Mouse (Mus musculus) liver, embryonic 14.5 days (tissue): Measurements from ENCODE around the gene Rac3. TPM values are rescaled to one million over a fixed set of nuclear protein-coding genes. Genes with fewer than 3 reads are reported as not detected.

Experiments
- ATAC-seq: fragments of 200-750 bp; cut with Nextera tagmentation; 2 replicates; pipeline ENCODE4 v1.8.0; 2017; ENCODE audit warnings: moderate number of reproducible peaks, mild to moderate bottlenecking, moderate library complexity; ENCODE audit not compliant: insufficient read depth
- DNase-seq, 3 experiments: peaks; one replicate each; pipeline ENCODE4 v3.0.0-alpha.2; 2012 to 2013; ENCODE audit warnings: low read depth in 3 of 3, low spot score in 3 of 3
- H3K27ac ChIP-seq: fragments of 300-500 bp; sonication (generic); 2 replicates; pipeline ENCODE4 v1.5.1; 2014; ENCODE audit warnings: moderate library complexity, mild to moderate bottlenecking, control low read depth, inconsistent platforms
- H3K27me3 ChIP-seq: fragments of 300-500 bp; sonication (generic); 2 replicates; pipeline ENCODE4 v1.6.1; 2014; ENCODE audit warnings: mild to moderate bottlenecking, low read length, moderate library complexity; ENCODE audit not compliant: control insufficient read depth, insufficient read depth
- H3K36me3 ChIP-seq: fragments of 300-500 bp; sonication (generic); replicated peaks from 2 replicates; pipeline ENCODE4 v1.6.1; 2014; ENCODE audit warnings: low read depth; ENCODE audit not compliant: control insufficient read depth, insufficient read depth
- H3K4me1 ChIP-seq, 2 experiments: fragments of 200-500 bp in 1 of 2; fragments of 300-500 bp in 1 of 2; sonication (generic) in 1 of 2; replicated peaks; 2 replicates each; pipeline ENCODE4 v1.6.1; 2012 to 2014; ENCODE audit warnings: antibody characterized with exemption in 1 of 2, inconsistent platforms in 1 of 2, low read length in 1 of 2; ENCODE audit not compliant: control insufficient read depth in 2 of 2, insufficient read depth in 2 of 2
- H3K4me2 ChIP-seq: fragments of 300-500 bp; sonication (generic); 2 replicates; pipeline ENCODE4 v1.6.1; 2014; ENCODE audit warnings: low read depth, mild to moderate bottlenecking, control low read depth, moderate library complexity
- H3K4me3 ChIP-seq, 2 experiments: fragments of 200-500 bp in 1 of 2; fragments of 300-500 bp in 1 of 2; sonication (generic) in 1 of 2; 2 replicates each; pipeline ENCODE4 v1.5.1; 2012 to 2014; ENCODE audit warnings: low read depth in 2 of 2, low read length in 2 of 2, mild to moderate bottlenecking in 2 of 2, control low read depth in 1 of 2, inconsistent platforms in 1 of 2, moderate library complexity in 1 of 2; ENCODE audit not compliant: insufficient read depth in 1 of 2
- H3K9ac ChIP-seq: fragments of 300-500 bp; sonication (generic); replicated peaks from 2 replicates; pipeline ENCODE4 v1.6.1; 2014; ENCODE audit warnings: mild to moderate bottlenecking, control low read depth, moderate library complexity
- H3K9me3 ChIP-seq: fragments of 300-500 bp; sonication (generic); 2 replicates; pipeline ENCODE4 v1.6.1; 2016; ENCODE audit warnings: low read length, mixed read lengths; ENCODE audit not compliant: control insufficient read depth
- CTCF ChIP-seq: IDR thresholded peaks from 2 replicates; pipeline ENCODE4 v1.5.1; 2016; ENCODE audit warnings: antibody characterized with exemption, low read depth, control low read depth
- EP300 ChIP-seq: IDR thresholded peaks from 2 replicates; pipeline ENCODE4 v1.6.1; 2016; ENCODE audit warnings: antibody characterized with exemption, low read depth
- WGBS: fragments of 180-500 bp; shearing (Covaris S2); extraction: QIAGEN DNeasy Blood & Tissue Kit; methylation state at CpG from one replicate; pipeline ENCODE4 v1.1.7; 2014; ENCODE audit not compliant: insufficient replicate concordance; 5-methylcytosine and 5-hydroxymethylcytosine counted together
- polyA plus RNA-seq, 2 experiments: library from polyadenylated mRNA; depleted of rRNA in 1 of 2; stranded (reverse) in 1 of 2; unstranded in 1 of 2; fragments of >200 nt; fragmentation: Nextera tagmentation in 1 of 2; extraction: Ambion mirVana in 1 of 2; gene quantifications; 2 replicates each; pipeline versions ENCODE4 v1.2.1 to v1.2.3; 2012 to 2014

The Rac3 gene
- polyA plus RNA-seq, 2 experiments: 1.3 TPM; not detected in 1

DNA sequence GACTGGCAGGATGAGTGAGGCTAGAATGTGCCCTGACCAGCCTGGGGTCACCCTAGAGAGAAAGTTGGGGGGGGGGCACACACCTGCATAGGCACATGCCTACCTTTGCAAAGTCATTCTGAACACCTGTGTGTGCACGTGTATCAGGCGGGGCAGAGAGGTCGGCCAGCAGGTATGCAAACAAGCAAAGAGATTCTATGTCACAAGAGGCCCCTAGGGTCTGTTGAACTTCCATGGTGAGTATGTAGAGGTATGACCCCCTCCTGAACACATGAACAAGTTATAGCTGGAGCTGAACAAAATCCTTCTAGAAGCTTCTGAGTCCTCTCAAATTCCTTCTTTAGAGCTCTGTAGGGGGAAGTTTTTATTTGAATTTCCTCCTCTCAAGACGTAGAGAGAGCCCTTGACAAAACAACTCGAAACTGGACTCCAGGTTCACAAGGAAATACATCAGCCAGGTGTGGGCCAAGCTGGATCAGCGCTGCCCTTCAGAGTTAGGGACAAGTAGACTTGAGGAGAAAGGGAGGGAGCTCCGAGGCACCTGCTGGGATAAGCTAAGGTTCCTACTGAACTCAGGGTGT is 22.9 kb downstream of the Rac3 start:
- H3K36me3 ChIP-seq: no peaks in the 10 kb centered on the region
- no peak overlapping the region for H3K27ac ChIP-seq
- H3K27me3 ChIP-seq: no peaks in the 10 kb centered on the region
- TF ChIP-seq CTCF (no peak), EP300 (no peak)
- ATAC-seq: no peak
- WGBS: 68% methylated on average over 7 of the region's 7 CpGs
- H3K4me2 ChIP-seq: no peak overlapping the region
- no peak for DNase-seq
- no peaks in the 10 kb centered on the region for H3K4me1 ChIP-seq
- no peaks in the 10 kb centered on the region for H3K9me3 ChIP-seq
- no peak overlapping the region for H3K9ac ChIP-seq
- no peak overlapping the region for H3K4me3 ChIP-seq

- H3K27me3 ChIP-seq: no peaks in the 10 kb centered on the region
- no peak overlapping the region for H3K9ac ChIP-seq
- no peak for ATAC-seq
- 38% methylated on average over 4 of the region's 4 CpGs for WGBS
- no peaks in the 10 kb centered on the region for H3K4me1 ChIP-seq
- TF ChIP-seq CTCF (no peak), EP300 (no peak)
- H3K4me2 ChIP-seq: no peak overlapping the region
- H3K4me3 ChIP-seq: no peak overlapping the region
- no peak overlapping the region for H3K27ac ChIP-seq
- no peak for DNase-seq
- no peaks in the 10 kb centered on the region for H3K9me3 ChIP-seq
- no peaks in the 10 kb centered on the region for H3K36me3 ChIP-seq
Observed at GRCm38 (mm10) chr11:120747974-120748373, 26.7 kb downstream of the Rac3 start.

DNA sequence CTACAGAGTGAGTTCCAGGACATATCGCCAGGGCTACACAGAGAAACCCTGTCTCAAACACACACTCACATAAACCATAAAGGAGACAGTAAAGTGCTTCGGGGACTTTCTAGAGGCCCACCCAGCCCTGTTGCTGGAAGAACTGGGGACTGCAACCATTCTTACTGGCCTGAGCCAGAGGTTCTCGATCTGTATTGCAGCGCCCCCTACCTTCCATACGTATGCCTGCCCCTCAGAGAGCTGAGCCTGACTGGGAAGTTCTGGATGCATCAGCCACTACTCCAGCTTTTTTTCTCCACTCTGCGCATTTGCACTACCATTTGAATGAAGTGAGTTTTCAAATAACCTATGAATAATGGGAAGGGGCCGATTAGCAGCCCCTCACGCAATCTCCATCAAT is 28.2 kb downstream of the Rac3 start:
- Histone ChIP-seq H3K9ac (no peak overlapping the region), H3K4me1 (no peaks in the 10 kb centered on the region), H3K9me3 (no peaks in the 10 kb centered on the region), H3K4me2 (no peak overlapping the region), H3K27ac (no peak overlapping the region), H3K36me3 (no peaks in the 10 kb centered on the region), H3K4me3 (no peak overlapping the region), H3K27me3 (no peaks in the 10 kb centered on the region)
- ATAC-seq: no peak
- peak; percentile 13 to 26 (median 20) for DNase-seq
- WGBS: 44% methylated on average over 8 of the region's 8 CpGs
- peak; percentile 80 for TF ChIP-seq CTCF
- TF ChIP-seq EP300: no peak

GRCm38 (mm10) chr11:120751606-120752005 is 30.3 kb downstream of the Rac3 start:
- Histone ChIP-seq H3K4me3 (no peak overlapping the region), H3K4me1 (no peaks in the 10 kb centered on the region), H3K4me2 (no peak overlapping the region), H3K36me3 (no peaks in the 10 kb centered on the region), H3K27ac (no peak overlapping the region), H3K27me3 (no peaks in the 10 kb centered on the region), H3K9ac (no peak overlapping the region), H3K9me3 (no peaks in the 10 kb centered on the region)
- ATAC-seq (no peak), DNase-seq (no peak)
- 59% methylated on average over 4 of the region's 4 CpGs for WGBS
- TF ChIP-seq EP300 (no peak), CTCF (no peak)

DNA sequence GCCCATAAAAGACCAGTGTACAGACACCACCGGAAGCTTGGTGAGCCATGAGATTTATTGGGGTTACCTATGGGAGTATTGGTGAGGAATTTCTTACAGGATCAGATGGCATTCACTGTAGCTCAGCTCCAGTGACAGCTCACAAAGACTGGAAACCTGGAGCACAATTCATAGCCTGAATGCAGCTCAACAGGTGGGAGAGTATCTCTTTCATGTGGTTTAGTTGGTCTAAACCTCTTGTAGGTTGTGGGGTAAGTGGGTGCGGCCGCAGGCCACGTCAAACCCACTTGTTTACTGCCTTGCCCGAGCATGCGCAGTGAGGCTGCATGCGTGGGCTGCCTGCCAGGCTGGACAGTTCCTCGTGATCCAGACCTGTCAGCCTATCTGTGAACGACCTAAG is 39.0 kb downstream of the Rac3 start:
- WGBS: 71% methylated on average over 9 of the region's 9 CpGs

More for the DNA sequence above, 39.0 kb downstream of the Rac3 start:
- Histone ChIP-seq H3K4me2 (no peak overlapping the region), H3K4me1 (no peaks in the 10 kb centered on the region), H3K27me3 (peaks cover 6% of the 10 kb centered on the region), H3K9me3 (peaks cover 6% of the 10 kb centered on the region), H3K36me3 (no peaks in the 10 kb centered on the region), H3K4me3 (no peak overlapping the region), H3K9ac (no peak overlapping the region), H3K27ac (no peak overlapping the region)
- TF ChIP-seq CTCF: no peak
- no peak for TF ChIP-seq EP300
- ATAC-seq: no peak
- DNase-seq: no peak
